Mouse (Mus musculus) ES-E14 (cell line): ENCODE measurements around the gene Cmtm7. TPM values are rescaled to one million over a fixed set of nuclear protein-coding genes. Genes with fewer than 3 reads are reported as not detected.

ENCODE experiments used
- DNase-seq: peaks from one replicate; pipeline ENCODE4 v3.0.0-alpha.2; 2013; ENCODE audit warnings: low read depth, low spot score
- H3K27ac ChIP-seq: 2 replicates; pipeline ENCODE4 v1.5.1; 2012; ENCODE audit warnings: low read depth, mild to moderate bottlenecking, low read length, moderate library complexity, mixed read lengths; ENCODE audit not compliant: poor library complexity, insufficient read depth, severe bottlenecking
- H3K36me3 ChIP-seq: 2 replicates; pipeline ENCODE4 v1.6.1; 2012; ENCODE audit warnings: mild to moderate bottlenecking, low read length, moderate library complexity, mixed read lengths; ENCODE audit not compliant: control insufficient read depth, poor library complexity, insufficient read depth, severe bottlenecking
- H3K4me1 ChIP-seq, 2 experiments: fragments of 150-350 bp in 1 of 2; sonication (generic) in 1 of 2; 2 replicates each; pipeline ENCODE4 v1.6.1; 2012; ENCODE audit warnings: low read length in 2 of 2, mild to moderate bottlenecking in 1 of 2, mixed read lengths in 1 of 2; ENCODE audit not compliant: control insufficient read depth in 2 of 2, insufficient read depth in 2 of 2, poor library complexity in 1 of 2
- H3K4me3 ChIP-seq, 2 experiments: fragments of 150-350 bp in 1 of 2; sonication (generic) in 1 of 2; 2 replicates each; pipeline ENCODE4 v1.5.1; 2012; ENCODE audit warnings: low read length in 2 of 2, low read depth in 1 of 2, mild to moderate bottlenecking in 1 of 2, mixed read lengths in 1 of 2; ENCODE audit not compliant: insufficient read depth in 1 of 2, poor library complexity in 1 of 2, severe bottlenecking in 1 of 2
- H3K9ac ChIP-seq: 2 replicates; pipeline ENCODE4 v1.6.1; 2012; ENCODE audit warnings: low read depth, mild to moderate bottlenecking, low read length, mixed read lengths; ENCODE audit not compliant: poor library complexity, insufficient read depth, severe bottlenecking
- H3K9me3 ChIP-seq: fragments of 150-350 bp; sonication (generic); 2 replicates; pipeline ENCODE4 v1.6.1; 2012; ENCODE audit warnings: low read depth, mild to moderate bottlenecking, low read length; ENCODE audit not compliant: control insufficient read depth, insufficient read depth
- CHD2 ChIP-seq: IDR thresholded peaks from 2 replicates; pipeline ENCODE4 v1.6.1; 2014; ENCODE audit warnings: mild to moderate bottlenecking, low read depth, low read length, inconsistent platforms
- HCFC1 ChIP-seq: IDR thresholded peaks from 2 replicates; pipeline ENCODE4 v1.6.1; 2012; ENCODE audit warnings: low read length, inconsistent platforms, borderline replicate concordance; ENCODE audit not compliant: insufficient read depth
- MAFK ChIP-seq: IDR thresholded peaks from 2 replicates; pipeline ENCODE4 v1.6.1; 2014; ENCODE audit warnings: mild to moderate bottlenecking, low read depth, low read length, inconsistent platforms; ENCODE audit not compliant: insufficient read depth
- ZC3H11A ChIP-seq: IDR thresholded peaks from 2 replicates; pipeline ENCODE4 v1.6.1; 2012; ENCODE audit warnings: low read depth, mild to moderate bottlenecking, inconsistent platforms, low read length, borderline replicate concordance
- ZNF384 ChIP-seq: IDR thresholded peaks from 2 replicates; pipeline ENCODE4 v1.6.1; 2012; ENCODE audit warnings: low read depth, low read length, inconsistent platforms
- in situ Hi-C, 2 experiments: fragments of 600-800 bp; cut with MboI; formaldehyde crosslinking; loops; one replicate each; pipeline ENCODE4 v1.15.1; 2025; ENCODE audit warnings: low sequenced_read_pairs in 2 of 2, inconsistent platforms in 1 of 2; ENCODE audit not compliant: unreplicated experiment in 2 of 2
- total RNA-seq: library from RNA; depleted of rRNA; stranded (reverse); fragments of 300-350 nt; gene quantifications from 2 replicates; pipeline ENCODE4 v1.2.3, GENCODE M21; 2012

Gene Cmtm7
- total RNA-seq, 1 experiment: 75.1 TPM

DNA sequence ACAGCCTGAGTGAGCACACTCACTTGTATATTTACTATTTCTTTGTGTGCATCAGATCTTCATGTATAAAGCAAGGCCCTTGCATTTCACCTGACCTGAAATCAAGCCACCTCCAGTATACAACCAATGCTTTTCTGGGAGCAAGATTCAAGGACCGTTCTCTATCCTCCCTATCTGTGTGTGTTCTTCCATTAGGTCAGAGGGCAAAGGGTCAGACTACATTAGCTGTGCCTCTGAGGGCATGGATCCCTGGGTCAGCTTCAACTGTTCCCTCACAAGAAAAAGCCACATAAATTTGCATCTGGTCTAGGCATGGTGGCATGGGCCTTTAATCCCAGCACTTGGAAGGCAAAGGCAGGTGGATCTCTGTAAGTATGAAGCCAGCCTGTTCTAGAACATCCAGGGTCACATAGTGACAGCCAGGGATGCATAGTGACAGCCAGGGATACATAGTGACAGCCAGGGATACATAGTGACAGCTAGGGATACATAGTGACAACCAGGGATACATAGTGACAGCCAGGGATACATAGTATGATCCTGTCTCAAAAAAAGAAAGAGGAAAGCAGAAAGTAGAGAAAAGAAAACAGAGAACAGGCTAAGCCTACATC, 45.7 kb upstream of the Cmtm7 start:
- TF ChIP-seq CHD2: no peak
- no peak for TF ChIP-seq ZNF384
- no peak for TF ChIP-seq HCFC1
- no peak for TF ChIP-seq ZC3H11A
- TF ChIP-seq MAFK: no peak
- Histone ChIP-seq H3K9ac (no peak overlapping the region), H3K4me3 (no peak overlapping the region), H3K9me3 (no peaks in the 10 kb centered on the region), H3K4me1 (peaks cover 0 to 6% of the 10 kb centered on the region in 2 experiments; a peak in 1 of 4 replicates), H3K27ac (no peak overlapping the region), H3K36me3 (no peaks in the 10 kb centered on the region)
- in situ Hi-C loops: no loop called here
- no peak for DNase-seq

DNA sequence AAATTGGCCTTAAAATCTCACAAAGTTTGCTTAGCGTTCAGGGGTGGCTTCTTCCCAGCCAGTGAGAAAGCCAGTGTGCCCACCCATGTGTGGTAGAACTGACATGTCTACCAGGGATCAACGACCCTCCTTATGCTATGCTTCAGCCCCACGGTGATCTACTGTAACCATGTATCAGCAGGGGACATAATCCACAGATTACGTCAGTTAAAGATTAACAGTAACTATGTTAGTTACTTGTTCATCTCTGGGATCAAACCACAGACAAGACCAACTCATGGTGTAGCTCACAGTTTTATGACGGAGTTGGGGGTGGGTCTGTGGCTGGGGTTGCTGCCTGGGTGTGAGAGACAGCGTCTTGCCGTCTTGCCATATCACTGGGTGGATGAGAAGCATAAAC, 42.5 kb upstream of the Cmtm7 start:
- DNase-seq: no peak
- in situ Hi-C loops: no loop called here
- Histone ChIP-seq H3K36me3 (no peaks in the 10 kb centered on the region), H3K4me1 (peaks cover 0 to 6% of the 10 kb centered on the region in 2 experiments; a peak in 1 of 4 replicates), H3K4me3 (no peak overlapping the region), H3K9me3 (no peaks in the 10 kb centered on the region), H3K27ac (no peak overlapping the region), H3K9ac (no peak overlapping the region)
- TF ChIP-seq HCFC1 (no peak), CHD2 (no peak), MAFK (no peak), ZC3H11A (no peak), ZNF384 (no peak)

DNA sequence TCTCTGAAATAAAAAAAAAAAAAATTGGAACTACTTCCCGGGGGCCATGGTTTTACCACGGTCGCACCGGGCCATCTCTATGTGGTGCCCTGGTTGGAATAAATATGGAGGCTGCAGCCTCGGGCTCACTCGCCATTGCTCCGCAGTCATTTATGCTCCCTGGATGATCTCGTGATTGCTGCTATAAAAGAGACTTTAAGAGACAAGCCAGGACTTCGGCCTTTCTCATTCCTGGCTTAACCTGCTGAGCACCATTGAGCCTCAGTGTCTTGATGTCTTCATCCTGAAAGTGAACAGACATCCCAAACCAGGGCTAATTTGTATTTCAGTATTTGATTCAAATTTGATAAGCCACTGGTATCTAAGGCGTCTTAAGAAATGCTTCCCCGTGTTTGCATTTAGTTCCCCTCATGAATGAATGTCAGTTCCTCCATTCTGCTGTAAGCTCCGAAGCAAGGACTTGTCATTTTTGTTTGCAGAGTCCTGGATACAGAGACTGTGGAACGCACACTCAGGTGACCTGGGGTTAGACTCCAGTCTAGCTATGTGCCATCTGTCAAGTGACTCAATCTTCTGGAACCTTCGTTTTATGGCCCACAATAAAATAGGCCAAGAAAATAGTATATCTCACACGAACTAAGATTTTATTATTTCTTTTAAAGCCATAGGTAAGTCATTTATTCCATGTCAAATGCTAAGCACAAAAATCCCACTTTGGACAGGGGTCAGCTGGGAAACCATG, 40.1 kb upstream of the Cmtm7 start:
- H3K4me1 ChIP-seq: peaks cover 0 to 6% of the 10 kb centered on the region in 2 experiments; a peak in 1 of 4 replicates
- H3K9me3 ChIP-seq: no peaks in the 10 kb centered on the region
- in situ Hi-C loops: no loop called here
- TF ChIP-seq CHD2 (no peak), ZNF384 (no peak), HCFC1 (no peak), MAFK (no peak), ZC3H11A (no peak)
- no peak overlapping the region for H3K4me3 ChIP-seq
- H3K36me3 ChIP-seq: no peaks in the 10 kb centered on the region
- H3K9ac ChIP-seq: no peak overlapping the region
- no peak overlapping the region for H3K27ac ChIP-seq
- no peak for DNase-seq

DNA sequence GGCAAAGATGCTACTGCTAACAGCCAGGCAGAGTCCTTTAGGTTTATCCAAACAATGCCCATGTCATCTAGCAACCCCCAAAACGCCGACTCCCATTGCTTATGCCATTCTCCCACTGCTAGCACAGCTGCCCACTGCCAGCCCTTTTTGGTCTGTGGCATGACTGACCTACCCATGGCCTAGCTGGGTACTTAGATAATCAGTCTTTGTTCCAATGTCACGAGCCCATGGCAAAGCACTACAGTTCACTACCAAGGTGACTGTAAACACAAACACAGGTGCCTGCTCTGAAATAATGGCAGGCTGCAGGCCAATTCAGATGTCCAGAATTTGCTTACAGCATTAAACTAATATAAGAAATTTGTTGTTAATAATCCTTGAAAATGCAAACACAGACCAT, 37.3 kb upstream of the Cmtm7 start:
- no peaks in the 10 kb centered on the region for H3K36me3 ChIP-seq
- in situ Hi-C loops: no loop called here
- no peaks in the 10 kb centered on the region for H3K9me3 ChIP-seq
- no peak for DNase-seq
- H3K27ac ChIP-seq: no peak overlapping the region
- no peak overlapping the region for H3K9ac ChIP-seq
- no peak overlapping the region for H3K4me3 ChIP-seq
- no peak for TF ChIP-seq CHD2
- TF ChIP-seq ZNF384: no peak
- TF ChIP-seq ZC3H11A: no peak
- no peak for TF ChIP-seq HCFC1
- TF ChIP-seq MAFK: no peak
- peaks cover 0 to 6% of the 10 kb centered on the region in 2 experiments; a peak in 1 of 4 replicates for H3K4me1 ChIP-seq
